Mouse (Mus musculus) hindbrain, postnatal 0 days (tissue): ENCODE measurements around the gene Ucn2. TPM values are rescaled to one million over a fixed set of nuclear protein-coding genes. Genes with fewer than 3 reads are reported as not detected.

Experiments
- ATAC-seq: fragments of 200-750 bp; cut with Nextera tagmentation; 2 replicates; pipeline ENCODE4 v1.8.0; 2017; ENCODE audit warnings: mild to moderate bottlenecking, moderate TSS enrichment, moderate library complexity
- DNase-seq: peaks from one replicate; pipeline ENCODE4 v3.0.0-alpha.2; 2015; ENCODE audit warnings: low spot score
- H3K27ac ChIP-seq: fragments of 300-500 bp; sonication (generic); 2 replicates; pipeline ENCODE4 v1.5.1; 2014; ENCODE audit warnings: mild to moderate bottlenecking
- H3K27me3 ChIP-seq: fragments of 300-500 bp; sonication (generic); 2 replicates; pipeline ENCODE4 v1.6.1; 2014; ENCODE audit warnings: low read length, mixed read lengths; ENCODE audit not compliant: insufficient read depth
- H3K36me3 ChIP-seq: fragments of 300-500 bp; sonication (generic); 2 replicates; pipeline ENCODE4 v1.6.1; 2014; ENCODE audit warnings: low read length, mixed read lengths; ENCODE audit not compliant: insufficient read depth
- H3K4me1 ChIP-seq: fragments of 300-500 bp; sonication (generic); 2 replicates; pipeline ENCODE4 v1.6.1; 2014; ENCODE audit warnings: antibody characterized with exemption, low read length, mixed read lengths; ENCODE audit not compliant: insufficient read depth
- H3K4me2 ChIP-seq: fragments of 300-500 bp; sonication (generic); 2 replicates; pipeline ENCODE4 v1.6.1; 2014; ENCODE audit warnings: low read depth, mild to moderate bottlenecking, low read length, moderate library complexity, mixed read lengths
- H3K4me3 ChIP-seq: fragments of 300-500 bp; sonication (generic); 2 replicates; pipeline ENCODE4 v1.5.1; 2014; ENCODE audit warnings: low read length
- H3K9ac ChIP-seq: fragments of 300-500 bp; sonication (generic); replicated peaks from 2 replicates; pipeline ENCODE4 v1.6.1; 2014; ENCODE audit warnings: mild to moderate bottlenecking, low read length, moderate library complexity, mixed read lengths
- H3K9me3 ChIP-seq: fragments of 300-500 bp; sonication (generic); 2 replicates; pipeline ENCODE4 v1.6.1; 2016; ENCODE audit warnings: low read length, mixed read lengths
- CTCF ChIP-seq: IDR thresholded peaks from 2 replicates; pipeline ENCODE4 v1.5.1; 2016; ENCODE audit warnings: antibody characterized with exemption, control low read depth, low read depth
- WGBS: fragments of 180-500 bp; shearing (Covaris S2); extraction: QIAGEN DNeasy Blood & Tissue Kit; methylation state at CpG from one replicate; pipeline ENCODE4 v1.1.7; 2014; 5-methylcytosine and 5-hydroxymethylcytosine counted together
- polyA plus RNA-seq: library from polyadenylated mRNA; unstranded; fragments of >200 nt; fragmentation: Nextera tagmentation; extraction: Ambion mirVana; gene quantifications from 2 replicates; pipeline ENCODE4 v1.2.1, GENCODE M21; 2015
- total RNA-seq: library from RNA; depleted of rRNA; stranded (reverse); fragments of >200 nt; gene quantifications from 2 replicates; pipeline ENCODE4 v1.2.3, GENCODE M21; 2014

The Ucn2 gene
- total and polyA plus RNA-seq, 2 experiments from 2014 or later: not detected

GRCm38 (mm10) chr9:109003201-109003600, 17.4 kb downstream of the Ucn2 start:
- H3K36me3 ChIP-seq: peaks cover 6% of the 10 kb centered on the region
- H3K9me3 ChIP-seq: no peaks in the 10 kb centered on the region
- 58% methylated on average over 2 of the region's 2 CpGs for WGBS
- H3K4me1 ChIP-seq: no peaks in the 10 kb centered on the region
- ATAC-seq (no peak), DNase-seq (peak; percentile 55)
- H3K27me3 ChIP-seq: no peaks in the 10 kb centered on the region
- H3K4me2 ChIP-seq: no peak overlapping the region
- H3K4me3 ChIP-seq: no peak overlapping the region
- no peak overlapping the region for H3K9ac ChIP-seq
- H3K27ac ChIP-seq: no peak overlapping the region
- peak; percentile 79 for TF ChIP-seq CTCF

GRCm38 (mm10) chr9:109007025-109007780, 21.4 kb downstream of the Ucn2 start:
- WGBS: 83% methylated on average over 21 of the region's 21 CpGs
- ATAC-seq (no peak), DNase-seq (no peak)
- Histone ChIP-seq H3K9ac (no peak overlapping the region), H3K4me2 (no peak overlapping the region), H3K27me3 (no peaks in the 10 kb centered on the region), H3K4me3 (no peak overlapping the region), H3K27ac (no peak overlapping the region), H3K4me1 (no peaks in the 10 kb centered on the region), H3K9me3 (no peaks in the 10 kb centered on the region), H3K36me3 (peaks cover 6% of the 10 kb centered on the region)
- TF ChIP-seq CTCF: no peak

- Histone ChIP-seq H3K4me3 (no peak overlapping the region), H3K27ac (no peak overlapping the region), H3K4me2 (no peak overlapping the region), H3K4me1 (no peaks in the 10 kb centered on the region), H3K36me3 (peaks cover 6% of the 10 kb centered on the region), H3K27me3 (no peaks in the 10 kb centered on the region), H3K9me3 (no peaks in the 10 kb centered on the region), H3K9ac (no peak overlapping the region)
- WGBS: 77% methylated on average over 9 of the region's 9 CpGs
- ATAC-seq: no peak
- no peak for TF ChIP-seq CTCF
- no peak for DNase-seq
Observed at GRCm38 (mm10) chr9:109008081-109008480, 22.3 kb downstream of the Ucn2 start.

GRCm38 (mm10) chr9:109008994-109009635, 23.3 kb downstream of the Ucn2 start:
- TF ChIP-seq CTCF: no peak
- Histone ChIP-seq H3K27ac (no peak overlapping the region), H3K4me3 (no peak overlapping the region), H3K9me3 (no peaks in the 10 kb centered on the region), H3K36me3 (peaks cover 6% of the 10 kb centered on the region), H3K27me3 (no peaks in the 10 kb centered on the region), H3K4me2 (no peak overlapping the region), H3K9ac (no peak overlapping the region), H3K4me1 (no peaks in the 10 kb centered on the region)
- no peak; the same call in 1 of the 2 replicates for ATAC-seq
- no peak for DNase-seq
- 79% methylated on average over 7 of the region's 10 CpGs for WGBS

GRCm38 (mm10) chr9:109009636-109010315, 24.0 kb downstream of the Ucn2 start:
- Histone ChIP-seq H3K4me3 (no peak overlapping the region), H3K27ac (no peak overlapping the region), H3K27me3 (no peaks in the 10 kb centered on the region), H3K4me1 (no peaks in the 10 kb centered on the region), H3K9ac (no peak overlapping the region), H3K36me3 (peaks cover 6% of the 10 kb centered on the region), H3K4me2 (no peak overlapping the region), H3K9me3 (no peaks in the 10 kb centered on the region)
- WGBS: 51% methylated on average over 17 of the region's 17 CpGs
- no peak for DNase-seq
- ATAC-seq: peak; percentile 55; the same call in 1 of the 2 replicates
- no peak for TF ChIP-seq CTCF

GRCm38 (mm10) chr9:109010316-109010690, 24.5 kb downstream of the Ucn2 start:
- no peak for ATAC-seq
- Histone ChIP-seq H3K9me3 (no peaks in the 10 kb centered on the region), H3K4me3 (no peak overlapping the region), H3K4me2 (no peak overlapping the region), H3K9ac (no peak overlapping the region), H3K36me3 (peaks cover 6% of the 10 kb centered on the region), H3K27ac (no peak overlapping the region), H3K27me3 (no peaks in the 10 kb centered on the region), H3K4me1 (no peaks in the 10 kb centered on the region)
- 85% methylated on average over 14 of the region's 14 CpGs for WGBS
- DNase-seq: no peak
- no peak for TF ChIP-seq CTCF
